ENCODE assay signal across 15 mouse cellular contexts in the genomic region with DNA sequence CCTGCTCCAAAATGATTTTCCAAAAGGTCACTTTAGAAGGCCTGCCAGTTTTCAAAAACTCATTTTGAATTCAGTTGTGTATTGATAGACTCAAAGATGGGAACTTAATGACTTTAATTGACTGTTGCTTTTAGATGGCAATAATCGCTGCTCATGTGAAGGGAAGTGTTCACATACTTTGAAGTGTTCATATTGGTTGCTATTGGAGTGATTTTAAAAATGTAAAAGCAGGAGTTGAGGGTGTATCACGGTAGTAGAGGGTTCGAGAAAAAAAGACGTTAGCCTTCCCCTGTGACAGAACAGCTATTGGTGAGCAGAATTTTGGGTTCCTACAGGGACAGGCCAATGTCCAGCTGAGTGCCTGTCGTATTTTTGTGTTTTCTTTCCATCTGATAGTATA. TPM values are rescaled to one million over a fixed set of nuclear protein-coding genes. Genes with fewer than 3 reads are reported as not detected.
"Had no signal": no experiment of that assay in that cellular context is flagged by ENCODE, and none has a peak within 500 bp of the region (broad histone marks: within the 10 kb centered on the region; RNA-seq: fewer than 3 reads in every experiment).

Gene Acsm5, plus strand, starts transcription at position 301 of the 400 bp plus-strand sequence.

- H3K36me3 ChIP-seq: lung, embryonic 15.5 days; midbrain, embryonic 13.5 days; midbrain, embryonic 15.5 days; neural tube, embryonic 12.5 days; stomach, embryonic 15.5 days had no signal

- H3K9ac ChIP-seq: liver, postnatal 0 days; lung, embryonic 15.5 days; midbrain, embryonic 13.5 days; midbrain, embryonic 15.5 days; neural tube, embryonic 12.5 days; stomach, embryonic 15.5 days had no signal

- H3K27me3 ChIP-seq: lung, embryonic 15.5 days; midbrain, embryonic 13.5 days; neural tube, embryonic 12.5 days; stomach, embryonic 15.5 days had no signal

- H3K4me1 ChIP-seq: lung, embryonic 15.5 days; megakaryocyte, embryonic 14.5 days; midbrain, embryonic 13.5 days; midbrain, embryonic 15.5 days; neural tube, embryonic 12.5 days; stomach, embryonic 15.5 days had no signal

- H3K9me3 ChIP-seq: lung, embryonic 15.5 days; megakaryocyte, embryonic 14.5 days; midbrain, embryonic 13.5 days; midbrain, embryonic 15.5 days; neural tube, embryonic 12.5 days; stomach, embryonic 15.5 days had no signal

- H3K4me2 ChIP-seq: lung, embryonic 15.5 days; midbrain, embryonic 11.5 days; midbrain, embryonic 13.5 days; midbrain, embryonic 15.5 days; neural tube, embryonic 12.5 days; stomach, embryonic 15.5 days had no signal

- ATAC-seq: lung, postnatal 0 days; midbrain, embryonic 13.5 days; midbrain, embryonic 15.5 days had no signal

- H3K27ac ChIP-seq: lung, embryonic 15.5 days; macrophage; midbrain, embryonic 13.5 days; midbrain, embryonic 15.5 days; neural tube, embryonic 12.5 days; stomach, embryonic 15.5 days; stomach, postnatal 0 days had no signal

- H3K4me3 ChIP-seq: lung, embryonic 15.5 days; megakaryocyte, embryonic 14.5 days; midbrain, embryonic 13.5 days; midbrain, embryonic 15.5 days; neural tube, embryonic 12.5 days; stomach, embryonic 15.5 days had no signal

RNA-seq across cellular contexts. Expression of gene Acsm5, which starts in this region (rescaled TPM):
- total RNA-seq: megakaryocyte progenitor cell, adult 5-6 weeks; monocyte, adult 5-6 weeks; neutrophil, adult 5-6 weeks had no signal
- polyA plus RNA-seq: lung, embryonic 15.5 days; macrophage; midbrain, embryonic 11.5 days; midbrain, embryonic 13.5 days; midbrain, embryonic 15.5 days; neural tube, embryonic 12.5 days; spleen, adult 2 months had no signal
